Mouse (Mus musculus): Measurements from ENCODE around the gene Slc1a2. TPM values are rescaled to one million over a fixed set of nuclear protein-coding genes. Genes with fewer than 3 reads are reported as not detected.

Gene Slc1a2
- polyA plus RNA-seq, 1 experiment from 2014 or later = 0.32 TPM

DNA sequence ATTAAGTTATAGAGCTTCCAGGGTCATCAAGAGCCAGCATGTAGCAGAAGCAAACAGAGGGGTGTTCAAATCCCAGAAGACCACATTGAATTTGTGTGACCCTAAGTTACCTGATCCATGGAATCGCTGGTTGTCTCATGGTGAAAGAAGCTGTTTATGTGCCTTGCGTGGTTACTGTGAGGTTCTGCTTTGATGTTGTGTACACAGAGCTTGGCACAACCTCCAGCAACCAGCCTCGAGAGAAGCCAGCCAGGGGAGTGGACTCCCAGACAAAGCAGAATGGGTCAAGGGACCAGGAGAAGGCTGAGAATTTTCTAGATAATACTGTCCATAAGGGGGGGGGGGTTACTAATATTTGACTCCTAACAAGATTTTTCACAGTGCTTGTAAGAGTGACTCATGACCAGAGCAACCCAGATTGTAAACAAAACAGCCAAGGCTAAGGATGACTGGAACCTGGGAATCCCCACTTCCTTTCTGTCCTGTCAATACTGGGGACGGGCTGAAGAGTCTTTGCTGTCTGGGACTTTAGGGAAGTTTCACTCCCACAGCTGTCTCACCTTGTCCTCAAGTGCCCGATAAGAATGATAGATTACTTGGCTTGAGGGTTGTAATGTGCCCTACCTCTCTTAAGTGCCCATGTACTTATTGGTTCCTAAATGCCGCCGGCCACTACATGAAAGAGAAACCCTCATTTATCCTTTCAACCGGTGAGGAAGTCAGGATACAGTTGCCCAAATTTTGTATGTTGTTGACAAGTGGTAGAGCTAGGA lies 106.3 kb downstream of the Slc1a2 start:
- WGBS = 64% methylated on average over 8 of the region's 8 CpGs
- H3K4me2 ChIP-seq (ENCODE audit: low read length) = no peak overlapping the region
- H3K27me3 ChIP-seq (ENCODE audit: control insufficient read depth, insufficient read depth, low read length) = no peaks in the 10 kb centered on the region
- no peak overlapping the region for H3K27ac ChIP-seq (replicated peaks in 1 of 2; ENCODE audit: control insufficient read depth in 1 of 2, insufficient read depth in 1 of 2, low read depth in 2 of 2, low read length in 2 of 2)
- H3K9me3 ChIP-seq (ENCODE audit: control insufficient read depth, low read length) = no peaks in the 10 kb centered on the region
- H3K36me3 ChIP-seq (ENCODE audit: control insufficient read depth, insufficient read depth, low read length) = no peaks in the 10 kb centered on the region
- peaks cover 5 to 11% of the 10 kb centered on the region in 2 experiments for H3K4me1 ChIP-seq (ENCODE audit: control insufficient read depth in 2 of 2, insufficient read depth in 2 of 2, low read length in 2 of 2)
- no peak overlapping the region for H3K4me3 ChIP-seq (ENCODE audit: control insufficient read depth in 1 of 2, insufficient read depth in 1 of 2, low read depth in 1 of 2, low read length in 2 of 2)
- no peak for ATAC-seq (ENCODE audit: insufficient number of reproducible peaks, insufficient read depth, low FRiP score, low read depth)
- H3K9ac ChIP-seq (ENCODE audit: low read length) = no peak overlapping the region

DNA sequence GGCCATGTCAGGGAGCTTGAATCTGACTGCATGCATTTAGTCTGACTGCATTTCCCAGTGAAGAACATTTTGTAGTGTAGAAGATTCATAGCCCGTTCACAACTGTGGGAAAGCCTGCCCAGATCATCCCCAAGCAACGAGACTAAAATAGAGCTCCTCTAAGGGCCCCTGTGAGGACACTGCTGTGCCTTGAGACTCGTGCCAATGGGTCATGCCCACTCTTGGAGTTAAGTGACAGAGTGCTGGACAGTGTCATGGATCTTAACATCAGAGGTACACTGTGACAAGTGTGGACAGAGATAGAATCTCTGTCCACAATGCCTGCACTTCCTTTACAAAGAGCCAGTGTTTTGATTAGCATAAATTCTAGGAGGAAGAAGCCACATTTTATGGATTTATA lies 109.8 kb downstream of the Slc1a2 start:
- Histone ChIP-seq H3K27me3 (ENCODE audit: control insufficient read depth, insufficient read depth, low read length) (no peaks in the 10 kb centered on the region), H3K9me3 (ENCODE audit: control insufficient read depth, low read length) (no peaks in the 10 kb centered on the region), H3K9ac (ENCODE audit: low read length) (no peak overlapping the region), H3K4me2 (ENCODE audit: low read length) (no peak overlapping the region), H3K4me3 (ENCODE audit: control insufficient read depth in 1 of 2, insufficient read depth in 1 of 2, low read depth in 1 of 2, low read length in 2 of 2) (no peak overlapping the region), H3K27ac (replicated peaks in 1 of 2; ENCODE audit: control insufficient read depth in 1 of 2, insufficient read depth in 1 of 2, low read depth in 2 of 2, low read length in 2 of 2) (no peak overlapping the region), H3K4me1 (ENCODE audit: control insufficient read depth in 2 of 2, insufficient read depth in 2 of 2, low read length in 2 of 2) (0 out of 4 replicates have a peak, but pooled peaks cover 0 to 4% of the 10 kb centered on the region in 2 experiments), H3K36me3 (ENCODE audit: control insufficient read depth, insufficient read depth, low read length) (no peaks in the 10 kb centered on the region)
- no peak for ATAC-seq (ENCODE audit: insufficient number of reproducible peaks, insufficient read depth, low FRiP score, low read depth)
- 32% methylated on average over 3 of the region's 3 CpGs for WGBS

DNA sequence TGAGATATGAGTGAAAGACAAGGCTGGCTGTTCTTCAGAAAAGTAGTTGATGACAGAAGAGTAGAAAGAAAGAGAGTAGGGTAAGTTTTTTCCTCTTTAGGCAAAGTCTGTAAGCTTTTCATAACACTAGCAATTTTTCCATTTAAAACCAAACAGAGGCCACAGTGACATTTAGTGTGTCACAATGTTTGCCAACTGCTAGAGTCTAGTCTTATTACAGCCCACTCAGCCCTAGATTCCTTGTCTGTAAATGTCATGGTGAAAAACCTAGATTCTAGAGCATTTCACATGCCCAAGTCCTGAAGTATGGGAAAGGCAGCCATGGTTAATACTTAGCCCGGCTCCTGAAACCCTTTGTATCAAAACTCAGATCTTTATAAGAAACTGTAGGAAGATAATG lies 112.8 kb downstream of the Slc1a2 start:
- 84% methylated on average over 1 of the region's 1 CpGs for WGBS
- H3K4me2 ChIP-seq (ENCODE audit: low read length) = no peak overlapping the region
- no peaks in the 10 kb centered on the region for H3K36me3 ChIP-seq (ENCODE audit: control insufficient read depth, insufficient read depth, low read length)
- H3K4me1 ChIP-seq (ENCODE audit: control insufficient read depth in 2 of 2, insufficient read depth in 2 of 2, low read length in 2 of 2) = 0 out of 4 replicates have a peak, but pooled peaks cover 0 to 4% of the 10 kb centered on the region in 2 experiments
- no peaks in the 10 kb centered on the region for H3K9me3 ChIP-seq (ENCODE audit: control insufficient read depth, low read length)
- ATAC-seq (ENCODE audit: insufficient number of reproducible peaks, insufficient read depth, low FRiP score, low read depth) = no peak
- H3K9ac ChIP-seq (ENCODE audit: low read length) = no peak overlapping the region
- no peak overlapping the region for H3K27ac ChIP-seq (replicated peaks in 1 of 2; ENCODE audit: control insufficient read depth in 1 of 2, insufficient read depth in 1 of 2, low read depth in 2 of 2, low read length in 2 of 2)
- no peak overlapping the region for H3K4me3 ChIP-seq (ENCODE audit: control insufficient read depth in 1 of 2, insufficient read depth in 1 of 2, low read depth in 1 of 2, low read length in 2 of 2)
- H3K27me3 ChIP-seq (ENCODE audit: control insufficient read depth, insufficient read depth, low read length) = no peaks in the 10 kb centered on the region

DNA sequence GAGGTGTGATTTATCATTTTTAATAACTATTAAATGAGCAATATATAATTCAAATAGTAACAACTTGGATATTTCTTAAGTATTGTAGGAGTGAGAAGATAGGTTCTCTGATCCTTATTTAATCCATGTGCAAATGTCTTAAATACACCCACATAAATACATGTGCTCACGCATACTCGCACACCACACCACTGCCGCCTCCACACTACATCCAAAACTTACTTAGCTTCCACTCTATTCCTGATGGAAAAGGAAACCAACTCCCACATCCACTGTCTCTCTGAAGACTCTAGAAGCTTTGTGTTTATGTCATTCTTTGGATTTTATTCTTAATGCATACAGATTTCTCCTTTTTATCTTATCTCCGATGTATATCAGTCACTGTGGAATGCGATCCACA lies 113.8 kb downstream of the Slc1a2 start:
- Histone ChIP-seq H3K27ac (replicated peaks in 1 of 2; ENCODE audit: control insufficient read depth in 1 of 2, insufficient read depth in 1 of 2, low read depth in 2 of 2, low read length in 2 of 2) (no peak overlapping the region), H3K4me1 (ENCODE audit: control insufficient read depth in 2 of 2, insufficient read depth in 2 of 2, low read length in 2 of 2) (0 out of 4 replicates have a peak, but pooled peaks cover 0 to 4% of the 10 kb centered on the region in 2 experiments), H3K9ac (ENCODE audit: low read length) (no peak overlapping the region), H3K36me3 (ENCODE audit: control insufficient read depth, insufficient read depth, low read length) (no peaks in the 10 kb centered on the region), H3K9me3 (ENCODE audit: control insufficient read depth, low read length) (no peaks in the 10 kb centered on the region), H3K4me3 (ENCODE audit: control insufficient read depth in 1 of 2, insufficient read depth in 1 of 2, low read depth in 1 of 2, low read length in 2 of 2) (no peak overlapping the region), H3K27me3 (ENCODE audit: control insufficient read depth, insufficient read depth, low read length) (no peaks in the 10 kb centered on the region), H3K4me2 (ENCODE audit: low read length) (no peak overlapping the region)
- ATAC-seq (ENCODE audit: insufficient number of reproducible peaks, insufficient read depth, low FRiP score, low read depth) = no peak
- 90% methylated on average over 5 of the region's 5 CpGs for WGBS

DNA sequence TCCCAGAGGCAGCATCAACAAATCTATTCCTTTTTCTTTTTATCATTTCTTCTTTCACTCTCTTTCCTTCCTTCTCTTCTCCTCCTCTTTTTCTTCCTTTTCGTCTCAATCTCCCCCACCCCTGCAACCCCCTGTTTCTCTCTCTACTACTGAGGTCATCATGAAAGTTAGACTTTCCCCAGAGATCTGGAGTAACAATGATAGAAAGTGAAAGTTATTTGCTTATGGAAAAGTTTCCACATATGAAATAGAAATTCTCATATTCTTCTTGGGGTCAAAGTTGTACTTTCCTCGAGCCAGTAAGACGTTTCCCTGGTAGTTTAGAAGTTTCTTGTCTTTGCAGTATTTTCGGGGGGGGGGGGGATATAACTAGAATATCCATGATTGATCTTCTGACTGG lies 116.2 kb downstream of the Slc1a2 start:
- no peak for ATAC-seq (ENCODE audit: insufficient number of reproducible peaks, insufficient read depth, low FRiP score, low read depth)
- Histone ChIP-seq H3K36me3 (ENCODE audit: control insufficient read depth, insufficient read depth, low read length) (no peaks in the 10 kb centered on the region), H3K4me2 (ENCODE audit: low read length) (no peak overlapping the region), H3K9ac (ENCODE audit: low read length) (no peak overlapping the region), H3K4me1 (ENCODE audit: control insufficient read depth in 2 of 2, insufficient read depth in 2 of 2, low read length in 2 of 2) (no peaks in the 10 kb centered on the region), H3K9me3 (ENCODE audit: control insufficient read depth, low read length) (no peaks in the 10 kb centered on the region), H3K27ac (replicated peaks in 1 of 2; ENCODE audit: control insufficient read depth in 1 of 2, insufficient read depth in 1 of 2, low read depth in 2 of 2, low read length in 2 of 2) (no peak overlapping the region), H3K4me3 (ENCODE audit: control insufficient read depth in 1 of 2, insufficient read depth in 1 of 2, low read depth in 1 of 2, low read length in 2 of 2) (no peak overlapping the region), H3K27me3 (ENCODE audit: control insufficient read depth, insufficient read depth, low read length) (no peaks in the 10 kb centered on the region)
- 77% methylated on average over 4 of the region's 4 CpGs for WGBS

DNA sequence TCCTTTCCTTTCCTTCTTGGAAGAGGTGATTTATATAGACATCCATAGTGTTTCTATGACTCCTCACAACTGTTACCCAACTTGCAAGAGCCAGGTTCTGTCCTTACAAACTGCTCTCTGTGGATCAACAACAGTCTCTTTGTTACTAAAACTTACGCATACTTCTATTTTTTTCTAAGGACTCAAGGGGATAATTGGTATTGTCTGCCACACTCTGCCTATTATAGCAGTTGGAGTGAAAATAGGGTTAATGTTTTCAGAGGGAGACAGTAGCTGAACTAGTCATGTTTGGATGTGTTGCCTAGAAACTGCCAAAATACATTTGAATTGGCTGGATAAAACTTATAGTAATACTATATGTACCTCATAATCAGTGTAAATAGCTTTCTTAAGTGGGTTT lies 117.1 kb downstream of the Slc1a2 start:
- no peak for ATAC-seq (ENCODE audit: insufficient number of reproducible peaks, insufficient read depth, low FRiP score, low read depth)
- no peak overlapping the region for H3K9ac ChIP-seq (ENCODE audit: low read length)
- no peak overlapping the region for H3K4me2 ChIP-seq (ENCODE audit: low read length)
- H3K4me3 ChIP-seq (ENCODE audit: control insufficient read depth in 1 of 2, insufficient read depth in 1 of 2, low read depth in 1 of 2, low read length in 2 of 2) = no peak overlapping the region
- H3K4me1 ChIP-seq (ENCODE audit: control insufficient read depth in 2 of 2, insufficient read depth in 2 of 2, low read length in 2 of 2) = no peaks in the 10 kb centered on the region
- no peak overlapping the region for H3K27ac ChIP-seq (replicated peaks in 1 of 2; ENCODE audit: control insufficient read depth in 1 of 2, insufficient read depth in 1 of 2, low read depth in 2 of 2, low read length in 2 of 2)
- H3K36me3 ChIP-seq (ENCODE audit: control insufficient read depth, insufficient read depth, low read length) = no peaks in the 10 kb centered on the region
- no peaks in the 10 kb centered on the region for H3K9me3 ChIP-seq (ENCODE audit: control insufficient read depth, low read length)
- WGBS = 88% methylated on average over 1 of the region's 1 CpGs
- H3K27me3 ChIP-seq (ENCODE audit: control insufficient read depth, insufficient read depth, low read length) = no peaks in the 10 kb centered on the region

DNA sequence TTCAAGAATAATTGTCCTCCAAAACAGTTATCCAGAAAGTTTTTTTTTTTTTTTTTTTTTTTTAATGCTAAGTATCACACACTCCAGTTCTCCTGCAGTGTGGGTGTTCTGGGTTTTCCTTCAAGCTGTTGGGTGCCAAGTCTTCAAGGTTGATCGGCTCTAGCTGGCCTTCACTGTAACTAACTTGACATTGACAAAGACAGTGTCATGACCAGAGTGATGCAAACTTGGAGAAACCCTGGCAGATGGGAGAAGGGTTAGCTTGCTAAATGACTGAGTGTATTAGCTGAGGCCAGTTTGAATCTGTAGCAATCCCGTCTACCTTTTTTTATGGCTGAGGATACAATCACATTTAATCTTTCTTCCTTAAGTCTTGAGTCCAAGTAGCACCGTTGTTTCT lies 119.7 kb downstream of the Slc1a2 start:
- no peak for ATAC-seq (ENCODE audit: insufficient number of reproducible peaks, insufficient read depth, low FRiP score, low read depth)
- Histone ChIP-seq H3K27me3 (ENCODE audit: control insufficient read depth, insufficient read depth, low read length) (no peaks in the 10 kb centered on the region), H3K9me3 (ENCODE audit: control insufficient read depth, low read length) (no peaks in the 10 kb centered on the region), H3K4me1 (ENCODE audit: control insufficient read depth in 2 of 2, insufficient read depth in 2 of 2, low read length in 2 of 2) (no peaks in the 10 kb centered on the region), H3K36me3 (ENCODE audit: control insufficient read depth, insufficient read depth, low read length) (no peaks in the 10 kb centered on the region), H3K27ac (replicated peaks in 1 of 2; ENCODE audit: control insufficient read depth in 1 of 2, insufficient read depth in 1 of 2, low read depth in 2 of 2, low read length in 2 of 2) (no peak overlapping the region), H3K4me3 (ENCODE audit: control insufficient read depth in 1 of 2, insufficient read depth in 1 of 2, low read depth in 1 of 2, low read length in 2 of 2) (no peak overlapping the region), H3K4me2 (ENCODE audit: low read length) (no peak overlapping the region), H3K9ac (ENCODE audit: low read length) (no peak overlapping the region)
- WGBS = 84% methylated on average over 3 of the region's 3 CpGs

DNA sequence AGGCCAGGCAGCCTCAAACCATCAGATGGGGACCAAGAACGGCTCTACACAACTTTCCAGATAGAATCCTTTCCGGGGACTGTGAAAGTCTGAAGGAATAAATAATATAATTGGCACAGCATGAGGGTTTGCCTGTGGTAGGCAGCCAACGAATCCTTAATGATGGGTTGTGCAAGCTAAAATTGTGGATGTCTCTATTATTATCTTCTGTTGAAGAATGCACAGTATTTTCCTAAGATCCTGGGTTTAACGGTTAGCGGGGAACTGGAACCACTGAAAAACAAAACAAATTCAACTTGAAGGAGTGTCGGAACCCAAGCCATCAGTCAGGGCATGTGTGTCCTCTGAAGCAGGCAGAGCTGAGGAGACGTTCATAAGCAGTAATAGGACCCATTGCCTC lies 124.3 kb downstream of the Slc1a2 start:
- Histone ChIP-seq H3K4me3 (ENCODE audit: control insufficient read depth in 1 of 2, insufficient read depth in 1 of 2, low read depth in 1 of 2, low read length in 2 of 2) (no peak overlapping the region), H3K36me3 (ENCODE audit: control insufficient read depth, insufficient read depth, low read length) (no peaks in the 10 kb centered on the region), H3K4me1 (ENCODE audit: control insufficient read depth in 2 of 2, insufficient read depth in 2 of 2, low read length in 2 of 2) (no peaks in the 10 kb centered on the region), H3K9me3 (ENCODE audit: control insufficient read depth, low read length) (no peaks in the 10 kb centered on the region), H3K4me2 (ENCODE audit: low read length) (no peak overlapping the region), H3K27ac (replicated peaks in 1 of 2; ENCODE audit: control insufficient read depth in 1 of 2, insufficient read depth in 1 of 2, low read depth in 2 of 2, low read length in 2 of 2) (no peak overlapping the region), H3K9ac (ENCODE audit: low read length) (no peak overlapping the region), H3K27me3 (ENCODE audit: control insufficient read depth, insufficient read depth, low read length) (no peaks in the 10 kb centered on the region)
- WGBS = 80% methylated on average over 7 of the region's 7 CpGs
- ATAC-seq (ENCODE audit: insufficient number of reproducible peaks, insufficient read depth, low FRiP score, low read depth) = no peak

Measured in heart, embryonic 14.5 days (tissue).